Mouse (Mus musculus): ENCODE measurements around the gene Cfap77. TPM values are rescaled to one million over a fixed set of nuclear protein-coding genes. Genes with fewer than 3 reads are reported as not detected.

The Cfap77 gene
- polyA plus RNA-seq, 1 experiment from 2014 or later = 0.71 TPM

DNA sequence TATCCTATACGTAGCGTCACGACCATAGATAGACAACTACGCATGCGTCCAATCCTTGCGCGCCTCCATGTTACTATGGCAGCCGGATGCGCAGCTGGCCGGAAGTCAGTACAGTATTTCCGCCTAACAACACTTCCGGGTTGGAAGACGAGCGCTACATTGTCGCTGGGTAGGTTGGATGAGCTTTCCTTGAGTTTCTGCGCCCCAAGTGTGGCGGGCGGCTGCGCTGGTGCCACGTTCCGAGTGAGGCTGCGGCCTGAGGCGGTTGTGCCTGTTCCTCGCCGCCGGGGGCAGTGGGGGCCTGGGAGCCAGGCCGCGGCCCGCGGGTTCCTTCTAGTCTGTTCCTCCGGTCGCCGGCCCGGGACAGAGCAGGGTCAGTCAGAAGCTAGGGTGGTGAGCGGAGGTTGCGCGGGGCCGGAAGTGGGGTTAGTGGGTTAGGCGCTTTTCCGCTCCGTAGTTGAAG, 5.3 kb upstream of the Cfap77 start, which contains the start of gene Ttf1:
Gene Ttf1, plus strand, starts transcription at position 128 of the 463 bp plus-strand sequence.
- ATAC-seq (replicated peaks; ENCODE audit: low FRiP score) = peak; percentile 93
- Histone ChIP-seq H3K9me3 (ENCODE audit: control insufficient read depth, low read length) (no peaks in the 10 kb centered on the region), H3K4me1 (replicated peaks; ENCODE audit: control insufficient read depth, insufficient read depth, low read length) (peaks cover 5% of the 10 kb centered on the region; the same call in 1 of the 2 replicates), H3K27ac (ENCODE audit: low read depth, low read length) (peak within 1 kb of the TSS; percentile 95), H3K27me3 (replicated peaks; ENCODE audit: control insufficient read depth, insufficient read depth, low read length) (no peaks in the 10 kb centered on the region), H3K4me3 (ENCODE audit: low read depth, low read length) (peak within 1 kb of the TSS; percentile 88), H3K9ac (ENCODE audit: low read depth, low read length) (peak within 1 kb of the TSS; percentile 85), H3K36me3 (ENCODE audit: control insufficient read depth, insufficient read depth, low read length) (no peaks in the 10 kb centered on the region), H3K4me2 (peak within 1 kb of the TSS; percentile 87)
- DNase-seq (ENCODE audit: low spot score) = peak; percentile 87
- WGBS = under 1% methylated on average over 41 of the region's 41 CpGs

DNA sequence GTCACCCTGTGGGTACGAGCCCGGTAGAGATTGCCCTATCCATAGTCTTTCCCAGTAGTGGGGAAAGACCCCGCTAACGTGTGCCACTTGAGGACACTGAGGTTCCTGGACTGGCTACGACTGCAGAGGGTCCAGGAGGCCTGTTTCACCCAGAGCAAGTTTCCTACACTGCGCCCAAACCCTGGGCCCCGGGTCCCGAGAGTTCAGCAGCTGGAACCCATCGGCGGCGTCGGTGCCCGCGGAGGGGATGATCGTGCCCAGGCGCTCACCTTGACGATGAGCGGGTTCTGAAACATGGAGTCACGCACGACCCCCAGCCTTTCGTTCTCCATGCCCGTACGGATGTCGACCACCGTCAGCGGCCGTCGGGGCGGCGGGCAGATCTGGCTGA, 326 bp downstream of the Cfap77 start:
- Histone ChIP-seq H3K4me1 (replicated peaks; ENCODE audit: control insufficient read depth, insufficient read depth, low read length) (peaks cover 5% of the 10 kb centered on the region), H3K9ac (ENCODE audit: low read depth, low read length) (0 out of 2 replicates have a peak overlapping the region, but pooled peaks have one; percentile 32), H3K27ac (ENCODE audit: low read depth, low read length) (no peak overlapping the region), H3K9me3 (ENCODE audit: control insufficient read depth, low read length) (no peaks in the 10 kb centered on the region), H3K4me2 (peak overlapping the region; percentile 89), H3K4me3 (ENCODE audit: low read depth, low read length) (peak overlapping the region; percentile 57), H3K27me3 (replicated peaks; ENCODE audit: control insufficient read depth, insufficient read depth, low read length) (peaks cover 9% of the 10 kb centered on the region), H3K36me3 (ENCODE audit: control insufficient read depth, insufficient read depth, low read length) (no peaks in the 10 kb centered on the region)
- no peak; the same call in 1 of the 2 replicates for ATAC-seq (replicated peaks; ENCODE audit: low FRiP score)
- WGBS = 3% methylated on average over 30 of the region's 30 CpGs
- DNase-seq (ENCODE audit: low spot score) = no peak

DNA sequence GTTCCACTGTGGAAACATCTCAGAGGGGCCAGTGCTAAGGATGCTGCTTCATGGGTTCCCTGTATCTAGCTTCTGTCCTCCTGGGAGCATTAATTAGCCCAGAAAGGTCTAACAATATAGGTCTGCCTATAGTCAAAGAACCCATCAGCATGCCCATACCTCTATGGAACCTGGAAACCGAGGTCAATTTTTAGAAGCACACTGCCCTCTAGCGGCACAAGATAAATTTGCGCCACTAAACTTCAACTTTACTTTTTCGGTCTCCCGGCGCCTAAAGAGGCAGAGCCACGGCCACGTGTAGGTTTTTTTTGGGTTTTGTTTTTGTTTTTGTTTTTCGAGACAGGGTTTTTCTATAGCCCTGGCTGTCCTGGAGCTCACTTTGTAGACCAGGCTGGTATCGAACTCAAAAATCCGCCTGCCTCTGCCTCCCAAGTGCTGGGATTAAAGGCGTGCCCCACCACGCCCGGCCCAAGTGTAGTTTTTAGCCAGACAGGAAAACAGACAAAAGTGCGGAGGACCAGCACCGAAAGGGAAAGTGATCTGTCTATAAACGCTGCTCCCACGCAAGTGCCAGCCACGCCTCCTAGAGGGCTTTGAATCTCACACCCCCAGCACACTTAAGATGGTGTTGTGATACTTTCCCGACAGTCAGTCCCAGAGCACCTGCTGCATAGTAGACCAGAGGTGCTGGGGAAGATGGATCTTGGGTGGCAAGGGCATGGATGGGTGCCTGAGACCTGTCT, 893 bp downstream of the Cfap77 start:
- no peaks in the 10 kb centered on the region for H3K9me3 ChIP-seq (ENCODE audit: control insufficient read depth, low read length)
- H3K27me3 ChIP-seq (replicated peaks; ENCODE audit: control insufficient read depth, insufficient read depth, low read length) = peaks cover 9% of the 10 kb centered on the region
- peaks cover 5% of the 10 kb centered on the region for H3K4me1 ChIP-seq (replicated peaks; ENCODE audit: control insufficient read depth, insufficient read depth, low read length)
- no peak overlapping the region for H3K27ac ChIP-seq (ENCODE audit: low read depth, low read length)
- WGBS = 2% methylated on average over 20 of the region's 20 CpGs
- peak overlapping the region; percentile 89 for H3K4me2 ChIP-seq
- no peaks in the 10 kb centered on the region for H3K36me3 ChIP-seq (ENCODE audit: control insufficient read depth, insufficient read depth, low read length)
- peak; percentile 53 for DNase-seq (ENCODE audit: low spot score)
- peak; percentile 49; the same call in 1 of the 2 replicates for ATAC-seq (replicated peaks; ENCODE audit: low FRiP score)
- no peak overlapping the region for H3K9ac ChIP-seq (ENCODE audit: low read depth, low read length)
- H3K4me3 ChIP-seq (ENCODE audit: low read depth, low read length) = peak overlapping the region; percentile 57

DNA sequence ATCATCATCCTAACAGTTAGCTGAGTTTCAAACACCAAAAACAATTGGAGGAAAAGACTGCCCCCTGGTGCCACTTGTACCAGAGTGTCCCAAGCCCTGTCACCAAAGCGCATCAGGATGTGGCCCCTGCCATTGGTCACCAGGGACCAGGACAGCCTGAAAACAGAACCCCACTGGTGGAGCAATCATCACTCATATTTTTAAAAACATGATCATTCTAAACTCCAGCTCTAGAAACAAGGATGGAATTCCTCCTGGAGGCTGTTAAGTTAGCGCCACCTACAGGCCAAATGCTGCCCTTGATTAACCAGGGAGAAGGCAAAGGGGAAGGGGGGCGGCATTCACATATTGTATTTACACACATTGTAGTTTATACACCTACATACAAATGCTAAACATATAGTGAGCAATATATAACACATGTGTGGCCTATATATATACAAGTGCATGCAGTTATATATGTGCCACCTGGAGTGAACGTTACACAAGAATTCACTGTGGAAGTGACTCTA, 1.9 kb downstream of the Cfap77 start:
- Histone ChIP-seq H3K9me3 (ENCODE audit: control insufficient read depth, low read length) (no peaks in the 10 kb centered on the region), H3K4me3 (ENCODE audit: low read depth, low read length) (no peak overlapping the region), H3K4me1 (replicated peaks; ENCODE audit: control insufficient read depth, insufficient read depth, low read length) (peaks cover 5% of the 10 kb centered on the region), H3K27ac (ENCODE audit: low read depth, low read length) (no peak overlapping the region), H3K9ac (ENCODE audit: low read depth, low read length) (no peak overlapping the region), H3K4me2 (no peak overlapping the region), H3K27me3 (replicated peaks; ENCODE audit: control insufficient read depth, insufficient read depth, low read length) (peaks cover 9% of the 10 kb centered on the region), H3K36me3 (ENCODE audit: control insufficient read depth, insufficient read depth, low read length) (no peaks in the 10 kb centered on the region)
- peak; percentile 69 for DNase-seq (ENCODE audit: low spot score)
- 31% methylated on average over 4 of the region's 4 CpGs for WGBS
- ATAC-seq (replicated peaks; ENCODE audit: low FRiP score) = no peak

DNA sequence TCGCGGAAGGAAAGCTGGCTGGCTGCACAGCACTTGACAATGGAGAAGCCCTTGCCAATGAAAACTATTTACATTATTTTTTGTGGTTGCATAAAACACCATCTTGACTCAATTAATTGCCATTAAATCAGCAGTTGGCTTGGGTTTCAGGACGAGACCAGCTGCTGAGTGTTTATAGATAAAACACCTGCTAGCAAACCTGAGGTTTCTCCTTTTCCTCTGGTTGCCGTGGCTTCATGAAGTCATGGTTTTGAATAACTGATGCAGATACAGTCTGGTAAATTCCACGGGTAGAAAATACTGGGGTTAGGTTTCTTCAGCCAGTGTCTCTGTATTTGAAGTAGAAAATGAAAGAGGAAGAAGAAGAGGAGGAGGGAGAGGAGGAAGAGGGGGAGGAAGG, 2.9 kb downstream of the Cfap77 start:
- peaks cover 5% of the 10 kb centered on the region for H3K4me1 ChIP-seq (replicated peaks; ENCODE audit: control insufficient read depth, insufficient read depth, low read length)
- peaks cover 9% of the 10 kb centered on the region for H3K27me3 ChIP-seq (replicated peaks; ENCODE audit: control insufficient read depth, insufficient read depth, low read length)
- no peak overlapping the region for H3K9ac ChIP-seq (ENCODE audit: low read depth, low read length)
- WGBS = 71% methylated on average over 5 of the region's 5 CpGs
- H3K27ac ChIP-seq (ENCODE audit: low read depth, low read length) = no peak overlapping the region
- no peak overlapping the region for H3K4me3 ChIP-seq (ENCODE audit: low read depth, low read length)
- DNase-seq (ENCODE audit: low spot score) (no peak), ATAC-seq (replicated peaks; ENCODE audit: low FRiP score) (no peak)
- no peaks in the 10 kb centered on the region for H3K36me3 ChIP-seq (ENCODE audit: control insufficient read depth, insufficient read depth, low read length)
- no peaks in the 10 kb centered on the region for H3K9me3 ChIP-seq (ENCODE audit: control insufficient read depth, low read length)
- H3K4me2 ChIP-seq = no peak overlapping the region

DNA sequence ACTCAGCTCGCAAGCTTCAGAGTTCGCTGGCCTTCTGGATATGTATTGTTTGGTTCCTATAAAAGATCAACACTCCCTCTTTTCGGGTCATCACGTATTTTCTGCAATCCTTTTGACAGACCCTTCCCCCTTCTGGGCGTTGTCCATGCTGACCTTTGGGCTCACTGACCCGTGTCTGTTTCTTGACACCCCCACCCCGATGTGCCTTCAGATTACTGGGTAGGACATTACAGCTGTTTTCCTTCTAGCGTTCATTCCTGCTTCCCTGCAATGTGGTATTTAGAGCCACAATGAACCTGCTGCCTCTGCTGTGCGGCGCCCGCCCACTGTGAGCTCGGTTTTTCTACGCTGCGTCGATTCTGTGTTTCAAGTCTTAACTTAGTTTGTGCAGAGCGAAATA, 8.7 kb downstream of the Cfap77 start:
- no peak overlapping the region for H3K4me3 ChIP-seq (ENCODE audit: low read depth, low read length)
- H3K36me3 ChIP-seq (ENCODE audit: control insufficient read depth, insufficient read depth, low read length) = no peaks in the 10 kb centered on the region
- no peak overlapping the region for H3K9ac ChIP-seq (ENCODE audit: low read depth, low read length)
- peaks cover 10% of the 10 kb centered on the region for H3K27me3 ChIP-seq (replicated peaks; ENCODE audit: control insufficient read depth, insufficient read depth, low read length)
- no peaks in the 10 kb centered on the region for H3K4me1 ChIP-seq (replicated peaks; ENCODE audit: control insufficient read depth, insufficient read depth, low read length)
- H3K9me3 ChIP-seq (ENCODE audit: control insufficient read depth, low read length) = no peaks in the 10 kb centered on the region
- ATAC-seq (replicated peaks; ENCODE audit: low FRiP score) = no peak
- H3K27ac ChIP-seq (ENCODE audit: low read depth, low read length) = no peak overlapping the region
- no peak overlapping the region for H3K4me2 ChIP-seq
- DNase-seq (ENCODE audit: low spot score) = no peak
- WGBS = 71% methylated on average over 16 of the region's 16 CpGs

DNA sequence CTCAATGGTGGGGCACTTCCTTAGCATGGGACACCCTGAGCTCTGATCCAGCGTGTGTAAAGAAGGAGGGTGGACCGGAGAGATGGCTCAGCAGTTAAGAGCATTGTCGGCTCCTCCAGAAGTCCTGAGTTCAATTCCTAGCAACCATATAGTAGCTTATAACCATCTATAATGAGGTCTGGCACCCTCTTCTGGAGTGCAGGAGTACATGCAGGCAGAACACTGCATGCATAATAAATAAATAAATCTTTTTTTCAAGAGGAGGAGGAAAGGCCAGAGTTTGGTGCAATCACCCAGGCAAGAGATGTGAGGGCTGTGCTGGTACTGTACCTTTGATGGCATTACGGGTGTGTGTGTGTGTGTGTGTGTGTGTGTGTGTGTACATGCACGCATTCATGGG, 12.7 kb downstream of the Cfap77 start:
- Histone ChIP-seq H3K4me3 (ENCODE audit: low read depth, low read length) (no peak overlapping the region), H3K4me1 (replicated peaks; ENCODE audit: control insufficient read depth, insufficient read depth, low read length) (no peaks in the 10 kb centered on the region), H3K4me2 (no peak overlapping the region), H3K9me3 (ENCODE audit: control insufficient read depth, low read length) (no peaks in the 10 kb centered on the region), H3K27me3 (replicated peaks; ENCODE audit: control insufficient read depth, insufficient read depth, low read length) (peaks cover 34% of the 10 kb centered on the region), H3K27ac (ENCODE audit: low read depth, low read length) (no peak overlapping the region), H3K9ac (ENCODE audit: low read depth, low read length) (no peak overlapping the region), H3K36me3 (ENCODE audit: control insufficient read depth, insufficient read depth, low read length) (no peaks in the 10 kb centered on the region)
- 79% methylated on average over 5 of the region's 5 CpGs for whole genome bisulfite sequencing
- ATAC-seq (replicated peaks; ENCODE audit: low FRiP score) (no peak), DNase-seq (ENCODE audit: low spot score) (no peak)

DNA sequence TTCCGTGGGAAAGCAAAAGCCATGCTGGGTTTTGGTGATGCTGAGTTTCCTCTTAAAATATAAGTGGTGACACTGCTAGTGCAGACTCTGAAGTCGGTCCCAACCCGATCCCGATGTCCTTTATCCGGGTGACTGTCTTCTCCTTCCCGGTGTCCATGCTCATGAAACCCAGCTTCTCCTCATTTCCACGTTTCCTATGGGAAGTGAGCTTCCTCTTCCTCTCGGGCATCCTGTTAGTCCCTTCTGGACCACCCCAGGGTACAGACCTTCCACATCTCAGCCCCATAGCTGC, 13.4 kb downstream of the Cfap77 start:
- no peaks in the 10 kb centered on the region for H3K9me3 ChIP-seq (ENCODE audit: control insufficient read depth, low read length)
- H3K36me3 ChIP-seq (ENCODE audit: control insufficient read depth, insufficient read depth, low read length) = no peaks in the 10 kb centered on the region
- H3K27me3 ChIP-seq (replicated peaks; ENCODE audit: control insufficient read depth, insufficient read depth, low read length) = peaks cover 34% of the 10 kb centered on the region
- WGBS = 27% methylated on average over 8 of the region's 8 CpGs
- H3K4me1 ChIP-seq (replicated peaks; ENCODE audit: control insufficient read depth, insufficient read depth, low read length) = no peaks in the 10 kb centered on the region
- H3K27ac ChIP-seq (ENCODE audit: low read depth, low read length) = no peak overlapping the region
- ATAC-seq (replicated peaks; ENCODE audit: low FRiP score) (no peak), DNase-seq (ENCODE audit: low spot score) (no peak)
- no peak overlapping the region for H3K9ac ChIP-seq (ENCODE audit: low read depth, low read length)
- no peak overlapping the region for H3K4me2 ChIP-seq
- H3K4me3 ChIP-seq (ENCODE audit: low read depth, low read length) = no peak overlapping the region

All from liver, embryonic 11.5 days (tissue).